Mouse (Mus musculus): Measurements from ENCODE around the gene St3gal3. TPM values are rescaled to one million over a fixed set of nuclear protein-coding genes. Genes with fewer than 3 reads are reported as not detected.
A peak's percentile ranks its signal among the peaks of the same experiment; 100 is the strongest.

The St3gal3 gene
- polyA plus RNA-seq, 1 experiment from 2014 or later, result 10.8 TPM

- Histone ChIP-seq H3K27ac (no peak overlapping the region), H3K27me3 (ENCODE audit: insufficient read depth, poor library complexity, severe bottlenecking) (0 out of 2 replicates have a peak, but pooled peaks cover 3% of the 10 kb centered on the region)
- WGBS, result 88% methylated on average over 4 of the region's 4 CpGs
Measured at GRCm38 (mm10) chr4:117917402-117917801, 217.3 kb downstream of the St3gal3 start.

DNA sequence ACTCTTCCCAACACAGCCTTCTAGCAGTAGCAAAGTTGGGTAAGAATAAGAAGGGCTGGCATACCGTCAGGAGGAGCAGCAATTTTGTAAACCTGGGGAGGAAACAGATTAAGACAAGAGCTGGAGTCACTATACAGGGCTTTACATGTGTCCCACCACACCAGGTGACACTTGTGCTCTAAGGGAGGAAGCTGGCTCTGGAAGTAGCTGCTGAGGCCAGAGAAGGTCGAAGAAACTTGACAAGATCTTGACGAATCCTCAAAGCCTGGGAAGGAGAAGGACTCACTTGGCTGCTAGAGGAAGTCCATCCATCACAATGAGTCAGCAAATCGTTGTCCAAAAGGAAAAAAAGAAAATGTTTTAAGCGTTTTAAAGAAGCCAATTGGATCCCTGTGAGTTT lies 218.3 kb downstream of the St3gal3 start:
- peaks cover 46% of the 10 kb centered on the region for H3K4me1 ChIP-seq (replicated peaks)
- peak overlapping the region; percentile 73; the same call in 1 of the 2 replicates for H3K4me3 ChIP-seq
- H3K36me3 ChIP-seq, result peaks cover 15% of the 10 kb centered on the region
- no peaks in the 10 kb centered on the region for H3K9me3 ChIP-seq
- no peak for DNase-seq (ENCODE audit: low spot score)
- H3K27ac ChIP-seq, result no peak overlapping the region
- no peaks in the 10 kb centered on the region for H3K27me3 ChIP-seq (ENCODE audit: insufficient read depth, poor library complexity, severe bottlenecking)
- WGBS, result 86% methylated on average over 5 of the region's 5 CpGs

More at GRCm38 (mm10) chr4:117917402-117917801, 217.3 kb downstream of the St3gal3 start:
- no peaks in the 10 kb centered on the region for H3K9me3 ChIP-seq
- DNase-seq (ENCODE audit: low spot score), result no peak
- H3K4me3 ChIP-seq, result no peak overlapping the region
- peaks cover 36% of the 10 kb centered on the region for H3K4me1 ChIP-seq (replicated peaks)
- H3K36me3 ChIP-seq, result peaks cover 5% of the 10 kb centered on the region

GRCm38 (mm10) chr4:117915489-117916105 lies 219.1 kb downstream of the St3gal3 start:
- H3K27ac ChIP-seq, result peak overlapping the region; percentile 99
- no peak for DNase-seq (ENCODE audit: low spot score)
- 6% methylated on average over 19 of the region's 19 CpGs for WGBS

DNA sequence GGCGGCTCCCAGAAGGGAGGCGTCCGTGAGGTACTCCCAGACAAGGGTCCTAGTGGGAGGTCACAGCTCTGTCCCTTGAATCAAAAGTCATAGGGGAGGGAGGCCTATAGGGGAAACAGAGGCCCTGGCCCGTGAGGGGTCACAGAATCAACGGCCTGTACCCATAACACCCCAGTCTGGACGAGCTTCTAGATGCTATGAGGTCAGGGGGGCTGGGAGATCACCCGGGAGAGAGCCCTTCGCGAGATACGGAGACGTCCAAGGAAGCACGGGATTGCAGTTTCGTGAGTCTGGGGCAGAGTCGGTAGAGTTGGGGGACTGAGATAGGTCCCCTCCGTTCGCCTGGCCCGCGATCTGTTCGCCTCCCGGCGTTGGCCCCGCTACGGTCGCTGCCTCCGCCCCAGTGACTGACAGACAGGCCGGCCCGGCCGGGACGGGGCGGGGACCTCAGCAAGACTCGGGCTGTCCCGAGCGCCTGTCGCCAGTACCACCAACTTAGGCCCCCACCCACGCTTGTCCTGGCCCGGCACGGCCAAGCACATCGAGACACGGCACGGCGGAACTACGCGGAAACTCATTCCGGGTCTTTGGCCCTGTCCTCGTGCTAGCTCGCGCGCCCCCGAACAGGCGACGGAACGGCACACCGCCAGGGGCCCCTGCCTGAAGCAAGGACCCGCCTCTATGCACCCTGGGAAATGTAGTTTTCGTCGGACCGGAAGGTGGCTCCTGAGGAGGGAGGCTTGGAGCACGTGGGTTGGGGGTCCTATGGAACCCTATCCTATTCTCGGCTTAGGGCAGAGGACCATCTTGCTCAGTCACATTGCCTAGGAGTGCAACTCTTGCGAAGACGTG lies 219.9 kb downstream of the St3gal3 start, which contains the start of gene Ipo13:
Gene Ipo13 (minus strand): TSS at position 409 of the 852 bp plus-strand sequence.
- peak within 1 kb of the TSS; percentile 99 for H3K27ac ChIP-seq
- DNase-seq (ENCODE audit: low spot score), result peak; percentile 97

More at GRCm38 (mm10) chr4:117915489-117916105, 219.1 kb downstream of the St3gal3 start:
- H3K9me3 ChIP-seq, result no peaks in the 10 kb centered on the region
- H3K27me3 ChIP-seq (ENCODE audit: insufficient read depth, poor library complexity, severe bottlenecking), result no peaks in the 10 kb centered on the region
- H3K4me1 ChIP-seq (replicated peaks), result peaks cover 46% of the 10 kb centered on the region
- peaks cover 23% of the 10 kb centered on the region for H3K36me3 ChIP-seq
- peak overlapping the region; percentile 73 for H3K4me3 ChIP-seq

GRCm38 (mm10) chr4:117914031-117914430 lies 220.7 kb downstream of the St3gal3 start:
- DNase-seq (ENCODE audit: low spot score), result no peak
- peaks cover 39% of the 10 kb centered on the region for H3K36me3 ChIP-seq
- H3K4me3 ChIP-seq, result peak overlapping the region; percentile 73
- H3K27ac ChIP-seq, result peak overlapping the region; percentile 99
- WGBS, result 20% methylated on average over 8 of the region's 8 CpGs
- no peaks in the 10 kb centered on the region for H3K9me3 ChIP-seq
- peaks cover 62% of the 10 kb centered on the region for H3K4me1 ChIP-seq (replicated peaks)
- H3K27me3 ChIP-seq (ENCODE audit: insufficient read depth, poor library complexity, severe bottlenecking), result no peaks in the 10 kb centered on the region

More for the DNA sequence above, 219.9 kb downstream of the St3gal3 start, which contains the start of gene Ipo13:
- Histone ChIP-seq H3K4me3 (peak within 1 kb of the TSS; percentile 73), H3K9me3 (no peaks in the 10 kb centered on the region), H3K4me1 (replicated peaks) (peaks cover 54% of the 10 kb centered on the region), H3K27me3 (ENCODE audit: insufficient read depth, poor library complexity, severe bottlenecking) (no peaks in the 10 kb centered on the region), H3K36me3 (peaks cover 31% of the 10 kb centered on the region)
- under 1% methylated on average over 61 of the region's 61 CpGs for WGBS

DNA sequence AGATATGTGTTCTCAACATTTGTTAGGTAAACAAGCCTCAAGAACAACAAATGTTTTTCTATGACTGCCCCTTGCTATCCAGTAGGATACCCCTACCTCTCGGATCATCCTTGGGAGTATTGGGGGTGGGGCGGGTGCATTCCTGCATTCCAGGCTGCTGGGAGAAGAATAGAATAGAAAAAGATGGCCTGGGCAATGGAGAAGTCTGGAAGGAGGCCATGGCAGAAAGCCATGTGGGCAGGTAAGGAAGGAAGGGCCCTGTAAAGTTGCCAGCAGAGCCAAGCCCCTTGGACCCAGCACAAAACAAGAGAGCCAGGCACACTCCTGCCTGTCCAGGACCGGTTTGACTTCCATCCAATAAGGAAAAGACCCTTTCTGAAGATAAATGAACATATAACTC lies 221.3 kb downstream of the St3gal3 start:
- no peak for DNase-seq (ENCODE audit: low spot score)
- Histone ChIP-seq H3K27ac (0 out of 2 replicates have a peak overlapping the region, but pooled peaks have one; percentile 99), H3K36me3 (peaks cover 43% of the 10 kb centered on the region), H3K9me3 (no peaks in the 10 kb centered on the region), H3K27me3 (ENCODE audit: insufficient read depth, poor library complexity, severe bottlenecking) (no peaks in the 10 kb centered on the region), H3K4me1 (replicated peaks) (peaks cover 65% of the 10 kb centered on the region), H3K4me3 (peak overlapping the region; percentile 73)
- WGBS, result 39% methylated on average over 3 of the region's 3 CpGs

DNA sequence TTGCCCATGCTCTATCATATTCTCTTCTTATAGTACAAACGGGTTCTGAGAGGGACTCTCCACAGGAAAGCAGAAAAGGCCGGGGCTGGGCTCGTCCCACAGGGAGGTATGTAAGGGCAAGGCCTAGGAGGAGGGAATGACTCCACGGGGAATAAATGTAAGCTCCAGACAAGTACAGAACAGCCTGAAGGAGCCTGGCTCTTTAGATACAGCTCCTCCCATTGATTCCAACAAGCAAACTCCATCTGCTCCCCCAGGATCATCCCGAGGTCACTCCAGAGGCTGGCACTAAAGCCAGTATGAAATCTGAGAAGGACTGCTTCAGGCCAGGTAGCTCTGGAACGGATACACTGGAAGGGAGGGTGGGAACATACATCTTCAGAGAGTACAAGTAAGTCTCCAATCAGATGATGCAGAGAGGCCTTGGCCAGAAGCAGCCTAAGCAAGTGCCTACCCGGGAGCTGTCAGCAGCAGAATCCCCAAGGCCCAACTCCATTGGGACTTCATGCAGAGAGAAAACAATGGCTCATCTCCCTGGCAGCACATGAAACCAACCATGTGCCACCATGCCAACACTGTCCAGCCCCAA lies 221.9 kb downstream of the St3gal3 start:
- Histone ChIP-seq H3K36me3 (peaks cover 49% of the 10 kb centered on the region), H3K4me3 (peak overlapping the region; percentile 73), H3K27me3 (ENCODE audit: insufficient read depth, poor library complexity, severe bottlenecking) (no peaks in the 10 kb centered on the region), H3K4me1 (replicated peaks) (peaks cover 69% of the 10 kb centered on the region), H3K27ac (0 out of 2 replicates have a peak overlapping the region, but pooled peaks have one; percentile 19), H3K9me3 (no peaks in the 10 kb centered on the region)
- WGBS, result 68% methylated on average over 7 of the region's 7 CpGs
- no peak for DNase-seq (ENCODE audit: low spot score)

DNA sequence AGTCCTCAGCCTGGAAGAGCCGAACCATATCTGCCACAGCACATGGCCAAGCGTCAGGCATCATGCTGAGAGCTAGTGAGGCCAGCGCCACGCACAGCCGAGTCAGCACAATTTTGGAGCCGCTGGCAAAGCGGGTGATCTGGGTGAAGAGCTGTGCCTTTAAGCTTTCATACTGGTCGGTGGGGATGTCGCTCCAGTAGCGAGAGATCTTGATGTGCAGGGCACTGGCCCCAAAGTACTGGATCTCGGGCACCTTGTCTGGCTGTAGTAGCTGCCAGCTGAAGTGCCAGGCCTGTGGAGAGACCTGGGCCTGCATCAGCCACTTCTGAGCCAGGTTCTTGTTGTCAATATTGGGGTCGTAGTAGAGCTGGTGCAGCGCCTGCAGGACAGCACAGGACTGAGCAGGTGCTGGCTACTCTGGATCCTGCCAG lies 222.6 kb downstream of the St3gal3 start:
- Histone ChIP-seq H3K36me3 (peaks cover 54% of the 10 kb centered on the region), H3K4me1 (replicated peaks) (peaks cover 69% of the 10 kb centered on the region), H3K27me3 (ENCODE audit: insufficient read depth, poor library complexity, severe bottlenecking) (no peaks in the 10 kb centered on the region), H3K4me3 (peak overlapping the region; percentile 73; the same call in 1 of the 2 replicates), H3K27ac (no peak overlapping the region), H3K9me3 (no peaks in the 10 kb centered on the region)
- WGBS, result 93% methylated on average over 13 of the region's 13 CpGs
- no peak for DNase-seq (ENCODE audit: low spot score)

GRCm38 (mm10) chr4:117908834-117909453 lies 225.8 kb downstream of the St3gal3 start:
- DNase-seq (ENCODE audit: low spot score), result no peak
- Histone ChIP-seq H3K27me3 (ENCODE audit: insufficient read depth, poor library complexity, severe bottlenecking) (no peaks in the 10 kb centered on the region), H3K9me3 (no peaks in the 10 kb centered on the region), H3K4me3 (0 out of 2 replicates have a peak overlapping the region, but pooled peaks have one; percentile 18), H3K27ac (peak overlapping the region; percentile 37; the same call in 1 of the 2 replicates), H3K4me1 (replicated peaks) (peaks cover 48% of the 10 kb centered on the region), H3K36me3 (peaks cover 83% of the 10 kb centered on the region)
- 79% methylated on average over 8 of the region's 8 CpGs for WGBS

GRCm38 (mm10) chr4:117906196-117906595 lies 228.5 kb downstream of the St3gal3 start:
- Histone ChIP-seq H3K27me3 (ENCODE audit: insufficient read depth, poor library complexity, severe bottlenecking) (no peaks in the 10 kb centered on the region), H3K4me1 (replicated peaks) (peaks cover 23% of the 10 kb centered on the region), H3K9me3 (no peaks in the 10 kb centered on the region), H3K4me3 (no peak overlapping the region), H3K27ac (no peak overlapping the region), H3K36me3 (peaks cover 93% of the 10 kb centered on the region)
- WGBS, result 93% methylated on average over 3 of the region's 3 CpGs
- DNase-seq (ENCODE audit: low spot score), result no peak

DNA sequence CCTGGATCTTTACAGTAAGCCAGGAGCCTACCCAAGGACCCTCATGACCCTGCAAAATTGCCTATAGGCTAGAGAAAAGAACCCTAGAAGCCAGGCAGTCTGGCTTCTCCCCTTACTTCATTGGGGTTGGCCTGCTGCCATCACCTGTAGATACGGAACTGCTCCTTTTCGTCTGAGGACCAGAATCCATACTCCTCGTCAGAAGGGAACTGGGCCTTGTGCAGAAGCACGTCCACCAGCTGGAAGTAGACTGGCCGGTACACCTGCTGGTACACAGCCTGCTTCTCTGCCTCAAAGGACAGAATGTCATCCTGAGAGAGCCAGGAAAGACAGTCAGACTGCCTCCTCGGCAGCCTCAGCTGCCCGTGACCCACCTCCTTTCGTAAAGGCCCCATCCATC lies 230.0 kb downstream of the St3gal3 start:
- DNase-seq (ENCODE audit: low spot score), result no peak
- Histone ChIP-seq H3K36me3 (peaks cover 93% of the 10 kb centered on the region), H3K27ac (no peak overlapping the region), H3K27me3 (ENCODE audit: insufficient read depth, poor library complexity, severe bottlenecking) (no peaks in the 10 kb centered on the region), H3K4me1 (replicated peaks) (peaks cover 15% of the 10 kb centered on the region), H3K9me3 (no peaks in the 10 kb centered on the region), H3K4me3 (no peak overlapping the region)
- WGBS, result 93% methylated on average over 8 of the region's 8 CpGs

- Histone ChIP-seq H3K4me1 (replicated peaks) (peaks cover 8% of the 10 kb centered on the region), H3K36me3 (peaks cover 93% of the 10 kb centered on the region), H3K4me3 (no peak overlapping the region), H3K9me3 (no peaks in the 10 kb centered on the region), H3K27me3 (ENCODE audit: insufficient read depth, poor library complexity, severe bottlenecking) (no peaks in the 10 kb centered on the region), H3K27ac (no peak overlapping the region)
- WGBS, result 94% methylated on average over 10 of the region's 10 CpGs
- no peak for DNase-seq (ENCODE audit: low spot score)
Measured at GRCm38 (mm10) chr4:117904094-117904493, 230.6 kb downstream of the St3gal3 start.

All from hindbrain, embryonic 10.5 days (tissue).